Comparison of ENCODE assay signal across 8 mouse cellular contexts in the genomic region with DNA sequence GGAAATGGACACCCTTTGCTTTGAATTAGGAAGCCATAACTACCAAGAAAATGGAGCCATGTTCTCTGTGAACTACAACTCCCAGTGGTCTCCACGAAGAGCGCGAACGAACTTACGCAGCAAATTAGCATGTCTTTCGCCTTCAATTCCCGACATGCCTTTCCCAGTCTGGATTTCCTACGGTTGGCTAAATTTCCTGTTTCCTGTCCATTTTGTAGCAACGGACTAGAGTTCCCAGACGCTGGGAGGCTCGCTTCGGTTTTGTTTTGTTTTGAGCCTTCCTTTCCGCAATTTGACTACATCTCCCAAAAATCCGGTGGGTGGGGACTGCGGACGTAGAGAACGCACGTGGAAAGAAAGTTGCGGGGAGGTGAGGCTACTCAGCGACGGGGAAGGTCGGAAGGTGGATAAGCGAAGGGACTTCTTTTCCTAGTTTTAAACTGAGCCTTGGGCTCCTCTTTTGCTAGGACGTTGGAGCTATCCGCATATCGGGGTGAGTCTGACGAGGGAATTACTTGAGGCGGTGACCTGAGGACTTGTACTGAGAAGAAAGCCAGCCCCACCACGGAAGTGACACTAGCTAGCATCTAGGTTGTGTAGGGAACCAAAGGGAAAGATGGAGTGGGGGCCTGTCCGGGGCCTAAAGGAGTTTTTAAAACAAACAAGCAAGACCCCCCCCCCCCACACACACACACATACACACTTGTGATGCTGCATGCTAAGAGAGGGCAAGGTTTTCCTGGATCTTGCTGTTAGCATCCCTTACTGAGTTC. TPM values are rescaled to one million over a fixed set of nuclear protein-coding genes. Genes with fewer than 3 reads are reported as not detected.
DNase-seq lines count a peak whose midpoint lies in the region; ATAC-seq and TF ChIP-seq lines count a peak whose summit lies in the region.

A gene (plus strand): TSS at position 171 of the 773 bp plus-strand sequence.

- peak; percentile 73 for DNase-seq in forebrain, embryonic 10.5 days (ENCODE audit: extremely low spot score, low spot score)
- peak; percentile 82 to 91 for DNase-seq in kidney, postnatal 25 days
- peak; percentile 73 to 81 (median 76) for DNase-seq in liver, embryonic 14.5 days (ENCODE audit: low read depth in 3 of 3, low spot score in 3 of 3)
- peak; percentile 77 for DNase-seq in neural tube, embryonic 11.5 days (ENCODE audit: low spot score)
- DNase-seq in stomach, postnatal 0 days (ENCODE audit: low spot score) = peak; percentile 78

- peak; percentile 42 for TF ChIP-seq EP300 in liver, embryonic 14.5 days (IDR thresholded peaks at IDR 0.05; ENCODE audit: low read depth)
- no peak for TF ChIP-seq EP300 in stomach, postnatal 0 days (optimal IDR thresholded peaks at IDR 0.05)

- peak within 1 kb of the TSS; percentile 87 for H3K4me2 ChIP-seq in heart, embryonic 15.5 days
- peak within 1 kb of the TSS; percentile 82 for H3K4me2 ChIP-seq in liver, embryonic 14.5 days (ENCODE audit: low read depth)
- peak within 1 kb of the TSS; percentile 62 for H3K4me2 ChIP-seq in neural tube, embryonic 11.5 days (ENCODE audit: low read depth)
- H3K4me2 ChIP-seq in stomach, postnatal 0 days (replicated peaks; ENCODE audit: low read depth) = peak within 1 kb of the TSS; percentile 72

- peak; percentile 92 for ATAC-seq in CD4-positive, CD25-positive, alpha-beta regulatory T cell, adult 4 months
- ATAC-seq in heart, embryonic 15.5 days (replicated peaks; ENCODE audit: insufficient number of reproducible peaks, insufficient read depth, low FRiP score, low read depth) = peak; percentile 80
- peak; percentile 72 for ATAC-seq in liver, embryonic 14.5 days (ENCODE audit: insufficient read depth)
- peak; percentile 76 for ATAC-seq in neural tube, embryonic 11.5 days (ENCODE audit: insufficient read depth, low FRiP score, low TSS enrichment)
- peak; percentile 89 for ATAC-seq in stomach, postnatal 0 days (ENCODE audit: low FRiP score, low TSS enrichment)

- H3K9ac ChIP-seq in heart, embryonic 15.5 days = peak within 1 kb of the TSS; percentile 74
- peak within 1 kb of the TSS; percentile 79 for H3K9ac ChIP-seq in liver, embryonic 14.5 days (replicated peaks)
- H3K9ac ChIP-seq in neural tube, embryonic 11.5 days (ENCODE audit: low read length) = peak within 1 kb of the TSS; percentile 51
- peak within 1 kb of the TSS; percentile 71 for H3K9ac ChIP-seq in stomach, postnatal 0 days (ENCODE audit: low read length)

- H3K27ac ChIP-seq in brown adipose tissue, adult 24 weeks (replicated peaks; ENCODE audit: low read depth, low read length) = peak within 1 kb of the TSS; percentile 72
- H3K27ac ChIP-seq in forebrain, embryonic 10.5 days = peak within 1 kb of the TSS; percentile 84
- H3K27ac ChIP-seq in heart, embryonic 15.5 days = peak within 1 kb of the TSS; percentile 85
- peak within 1 kb of the TSS; percentile 69 for H3K27ac ChIP-seq in liver, embryonic 14.5 days
- H3K27ac ChIP-seq in neural tube, embryonic 11.5 days (ENCODE audit: low read depth, low read length) = no peak within 1 kb of the TSS
- H3K27ac ChIP-seq in stomach, postnatal 0 days (replicated peaks) = peak within 1 kb of the TSS; percentile 86

- H3K27me3 ChIP-seq in forebrain, embryonic 10.5 days (ENCODE audit: poor library complexity, severe bottlenecking) = no peaks in the 10 kb centered on the region
- H3K27me3 ChIP-seq in heart, embryonic 15.5 days = no peaks in the 10 kb centered on the region
- H3K27me3 ChIP-seq in liver, embryonic 14.5 days (ENCODE audit: control insufficient read depth, insufficient read depth, low read length) = no peaks in the 10 kb centered on the region
- no peaks in the 10 kb centered on the region for H3K27me3 ChIP-seq in neural tube, embryonic 11.5 days (ENCODE audit: control insufficient read depth, insufficient read depth, low read length)
- H3K27me3 ChIP-seq in stomach, postnatal 0 days (ENCODE audit: control insufficient read depth, insufficient read depth, low read length) = no peaks in the 10 kb centered on the region

- WGBS in forebrain, embryonic 10.5 days = under 1% methylated on average over 30 of the region's 30 CpGs
- under 1% methylated on average over 30 of the region's 30 CpGs for WGBS in heart, embryonic 15.5 days
- under 1% methylated on average over 30 of the region's 30 CpGs for WGBS in liver, embryonic 14.5 days (ENCODE audit: insufficient replicate concordance)
- under 1% methylated on average over 30 of the region's 30 CpGs for WGBS in neural tube, embryonic 11.5 days
- under 1% methylated on average over 30 of the region's 30 CpGs for whole genome bisulfite sequencing in stomach, postnatal 0 days

- H3K4me1 ChIP-seq in brown adipose tissue, adult 24 weeks (ENCODE audit: control insufficient read depth, insufficient read depth, insufficient read length, low read length) = no peaks in the 10 kb centered on the region
- peaks cover 19% of the 10 kb centered on the region for H3K4me1 ChIP-seq in forebrain, embryonic 10.5 days
- H3K4me1 ChIP-seq in heart, embryonic 15.5 days (replicated peaks) = peaks cover 8% of the 10 kb centered on the region
- H3K4me1 ChIP-seq in liver, embryonic 14.5 days (replicated peaks; ENCODE audit: control insufficient read depth in 2 of 2, insufficient read depth in 2 of 2, low read length in 1 of 2) = peaks cover 5 to 10% of the 10 kb centered on the region in 2 experiments
- H3K4me1 ChIP-seq in neural tube, embryonic 11.5 days (ENCODE audit: control insufficient read depth, insufficient read depth, low read length) = 0 out of 2 replicates have a peak, but pooled peaks cover 2% of the 10 kb centered on the region
- no peaks in the 10 kb centered on the region; the same call in 1 of the 2 replicates for H3K4me1 ChIP-seq in stomach, postnatal 0 days (replicated peaks; ENCODE audit: control insufficient read depth, insufficient read depth)

- peaks cover 68% of the 10 kb centered on the region for H3K36me3 ChIP-seq in forebrain, embryonic 10.5 days (replicated peaks)
- peaks cover 55% of the 10 kb centered on the region for H3K36me3 ChIP-seq in heart, embryonic 15.5 days
- peaks cover 52% of the 10 kb centered on the region for H3K36me3 ChIP-seq in liver, embryonic 14.5 days (replicated peaks; ENCODE audit: control insufficient read depth, insufficient read depth, low read depth)
- peaks cover 16% of the 10 kb centered on the region for H3K36me3 ChIP-seq in neural tube, embryonic 11.5 days (ENCODE audit: control insufficient read depth, insufficient read depth, low read length)
- H3K36me3 ChIP-seq in stomach, postnatal 0 days (ENCODE audit: control insufficient read depth, insufficient read depth, low read length) = peaks cover 17% of the 10 kb centered on the region

- peak within 1 kb of the TSS; percentile 79 for H3K4me3 ChIP-seq in brown adipose tissue, adult 24 weeks (ENCODE audit: insufficient read depth, low read depth, low read length)
- H3K4me3 ChIP-seq in forebrain, embryonic 10.5 days = peak within 1 kb of the TSS; percentile 65
- H3K4me3 ChIP-seq in heart, embryonic 15.5 days = peak within 1 kb of the TSS; percentile 67
- H3K4me3 ChIP-seq in liver, embryonic 14.5 days (ENCODE audit: insufficient read depth in 1 of 2, low read depth in 2 of 2, low read length in 2 of 2) = peak within 1 kb of the TSS; percentile 72 to 81
- H3K4me3 ChIP-seq in neural tube, embryonic 11.5 days (ENCODE audit: low read depth, low read length) = peak within 1 kb of the TSS; percentile 49
- H3K4me3 ChIP-seq in stomach, postnatal 0 days (ENCODE audit: low read depth, low read length) = peak within 1 kb of the TSS; percentile 63

- no peak for TF ChIP-seq CTCF in liver, embryonic 14.5 days (IDR thresholded peaks at IDR 0.05; ENCODE audit: low read depth)
- 0 out of 2 replicates have a peak, but pooled peaks have one; percentile 4 for TF ChIP-seq CTCF in stomach, postnatal 0 days (IDR thresholded peaks at IDR 0.05; ENCODE audit: low read depth)

- H3K9me3 ChIP-seq in forebrain, embryonic 10.5 days = no peaks in the 10 kb centered on the region
- no peaks in the 10 kb centered on the region for H3K9me3 ChIP-seq in heart, embryonic 15.5 days (replicated peaks)
- no peaks in the 10 kb centered on the region for H3K9me3 ChIP-seq in liver, embryonic 14.5 days (ENCODE audit: control insufficient read depth, low read length)
- no peaks in the 10 kb centered on the region for H3K9me3 ChIP-seq in neural tube, embryonic 11.5 days (ENCODE audit: control insufficient read depth, low read length)
- H3K9me3 ChIP-seq in stomach, postnatal 0 days (ENCODE audit: control insufficient read depth, low read length) = no peaks in the 10 kb centered on the region

RNA-seq across cellular contexts. Expression of the gene that starts here (rescaled TPM):
- polyA plus RNA-seq in CD4-positive, CD25-positive, alpha-beta regulatory T cell, adult 4 months (2017; shearing (Covaris generic)) = 100 to 1,000 TPM; 169 TPM
- polyA plus RNA-seq in brown adipose tissue, adult 24 weeks (2012; ENCODE audit: insufficient read depth, insufficient read length, missing spikeins) = 158 and 172 TPM in 2 replicates
- polyA plus RNA-seq in forebrain, embryonic 10.5 days (2016; fragmentation: Nextera tagmentation; extraction: Ambion mirVana) = 71.4 and 74.8 TPM in 2 replicates
- 59.2 and 60.6 TPM in 2 replicates for polyA plus RNA-seq in heart, embryonic 15.5 days (2015; fragmentation: Nextera tagmentation; extraction: Ambion mirVana)
- 43.9 and 50.1 TPM in 2 replicates for polyA plus RNA-seq in liver, embryonic 14.5 days (2012; rRNA removed)
- 37.9 and 43.4 TPM in 2 replicates for polyA plus RNA-seq in liver, embryonic 14.5 days (2014; fragmentation: Nextera tagmentation; extraction: Ambion mirVana)
- 76.1 and 79.2 TPM in 2 replicates for polyA plus RNA-seq in neural tube, embryonic 11.5 days (2014; fragmentation: Nextera tagmentation; extraction: Ambion mirVana)
- polyA plus RNA-seq in stomach, postnatal 0 days (2015; fragmentation: Nextera tagmentation; extraction: Ambion mirVana) = 61.4 and 63.4 TPM in 2 replicates
